Mouse (Mus musculus): ENCODE measurements at regions not wholly inside any gene's neighbourhood (a gene's known extent, or its start where the extent isn't known, plus 50 kb on each side); places are given as distances from the start of the nearest gene placed in this dataset.

GRCm38 (mm10) chr16:28109771-28110170 is 643.1 kb downstream of the Fgf12 start:
- no peak for DNase-seq (ENCODE audit: low spot score)
